Mouse (Mus musculus) R1 (cell line): ENCODE results near the gene Traf6.
"Not testable (repeated sequence)": the region's sequence is repeated elsewhere in the genome, so short reads cannot be mapped to it uniquely, and the experiment has no call there.

ENCODE experiments used
- DNase-seq: peaks from one replicate; pipeline ENCODE4 v3.0.0-alpha.2; 2018; ENCODE audit warnings: low read depth, low spot score

The Traf6 gene

GRCm38 (mm10) chr2:101693577-101694215 lies 15.5 kb downstream of the Traf6 start:
- no peak for DNase-seq

GRCm38 (mm10) chr2:101695584-101695983 lies 17.4 kb downstream of the Traf6 start:
- DNase-seq, result no peak

- DNase-seq, result no peak
These were observed 21.1 kb downstream of the Traf6 start for GRCm38 (mm10) chr2:101699284-101699683.

- no peak for DNase-seq
These were observed 27.8 kb downstream of the Traf6 start for GRCm38 (mm10) chr2:101705941-101706485.

GRCm38 (mm10) chr2:101711608-101712007 lies 33.4 kb downstream of the Traf6 start:
- no peak for DNase-seq

- DNase-seq, result peak; percentile 70
These were observed 37.6 kb downstream of the Traf6 start for GRCm38 (mm10) chr2:101715650-101716323.

- no peak for DNase-seq
These were observed 38.9 kb downstream of the Traf6 start for GRCm38 (mm10) chr2:101717162-101717561.

- no peak for DNase-seq
These were observed 43.6 kb downstream of the Traf6 start for GRCm38 (mm10) chr2:101721835-101722234.

GRCm38 (mm10) chr2:101722370-101723332 lies 44.4 kb downstream of the Traf6 start:
- DNase-seq, result peak; percentile 81

GRCm38 (mm10) chr2:101723333-101723881 lies 45.2 kb downstream of the Traf6 start:
- DNase-seq, result peak; percentile 11

- no peak for DNase-seq
These were observed 49.6 kb downstream of the Traf6 start for GRCm38 (mm10) chr2:101727787-101728186.

- DNase-seq, result no peak
These were observed 51.2 kb downstream of the Traf6 start for GRCm38 (mm10) chr2:101729472-101729871.

GRCm38 (mm10) chr2:101730972-101731371 lies 52.7 kb downstream of the Traf6 start:
- DNase-seq, result peak; percentile 27

- DNase-seq, result no peak
These were observed 54.6 kb downstream of the Traf6 start for GRCm38 (mm10) chr2:101732777-101733210.

GRCm38 (mm10) chr2:101733564-101733963 lies 55.3 kb downstream of the Traf6 start:
- no peak for DNase-seq

GRCm38 (mm10) chr2:101739914-101740313 lies 61.7 kb downstream of the Traf6 start:
- peak; percentile 16 for DNase-seq

- no peak for DNase-seq
These were observed 63.4 kb downstream of the Traf6 start for GRCm38 (mm10) chr2:101741653-101742052.

GRCm38 (mm10) chr2:101742072-101742860 lies 64.0 kb downstream of the Traf6 start:
- DNase-seq, result no peak

GRCm38 (mm10) chr2:101745656-101746055 lies 67.4 kb downstream of the Traf6 start:
- DNase-seq, result not testable (repeated sequence)

GRCm38 (mm10) chr2:101746537-101746936 lies 68.3 kb downstream of the Traf6 start:
- no peak for DNase-seq
